Mouse (Mus musculus): ENCODE results near the gene Numa1.
"Not testable (repeated sequence)": the region's sequence is repeated elsewhere in the genome, so short reads cannot be mapped to it uniquely, and the experiment has no call there.

The Numa1 gene

GRCm38 (mm10) chr7:101985081-101985480 lies 51.2 kb downstream of the Numa1 start:
- DNase-seq (ENCODE audit: low spot score) = no peak

DNA sequence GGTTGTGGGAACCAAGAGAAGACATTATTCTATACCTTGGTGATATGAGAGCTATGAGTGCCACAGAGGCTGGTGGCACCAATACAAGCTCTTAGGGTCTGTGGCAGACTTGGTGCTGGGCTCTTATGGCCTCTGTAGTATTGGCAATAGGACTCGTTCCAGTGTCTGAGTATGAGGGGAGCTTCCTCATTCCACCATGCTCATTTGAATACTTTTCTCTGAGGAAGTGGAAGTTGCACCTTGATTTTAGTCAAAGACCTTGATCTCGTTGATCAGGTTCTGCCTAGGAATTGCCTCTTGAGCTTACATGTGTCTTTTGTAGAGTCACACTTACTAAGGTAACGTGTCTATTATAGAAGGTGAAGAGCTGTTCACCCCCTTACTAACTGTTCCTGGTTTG lies 60.3 kb downstream of the Numa1 start:
- DNase-seq (ENCODE audit: low spot score) = no peak

GRCm38 (mm10) chr7:101998194-101998927 lies 64.5 kb downstream of the Numa1 start:
- peak; percentile 90 for DNase-seq (ENCODE audit: low spot score)

GRCm38 (mm10) chr7:101999461-102000151 lies 65.7 kb downstream of the Numa1 start:
- DNase-seq (ENCODE audit: low spot score) = no peak

GRCm38 (mm10) chr7:102000296-102000695 lies 66.4 kb downstream of the Numa1 start:
- no peak for DNase-seq (ENCODE audit: low spot score)

GRCm38 (mm10) chr7:102000921-102001630 lies 67.2 kb downstream of the Numa1 start:
- DNase-seq (ENCODE audit: low spot score) = peak; percentile 44

DNA sequence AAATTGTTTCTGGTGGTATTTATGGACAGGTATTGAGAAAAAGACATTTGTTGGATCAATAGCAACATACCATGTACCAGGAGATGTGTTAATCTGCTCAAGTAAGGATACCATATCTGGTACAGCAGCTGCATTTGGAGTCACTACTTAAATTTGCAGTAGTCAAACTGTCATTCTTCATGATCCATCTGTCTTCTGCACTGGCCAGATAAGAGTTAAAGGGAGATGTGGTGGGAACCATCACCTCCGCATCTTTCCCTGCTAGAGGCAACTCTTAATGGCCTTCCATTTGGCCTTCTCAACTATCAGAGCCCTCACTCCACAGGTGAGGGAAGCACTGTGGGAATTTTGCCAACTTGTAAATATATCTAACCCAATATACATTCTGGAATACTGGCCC lies 72.6 kb downstream of the Numa1 start:
- DNase-seq (ENCODE audit: low spot score) = no peak

GRCm38 (mm10) chr7:102011855-102012254 lies 77.9 kb downstream of the Numa1 start:
- DNase-seq (ENCODE audit: low spot score) = no peak

- no peak for DNase-seq (ENCODE audit: low spot score)
Measured at GRCm38 (mm10) chr7:102013416-102013815, 79.5 kb downstream of the Numa1 start.

DNA sequence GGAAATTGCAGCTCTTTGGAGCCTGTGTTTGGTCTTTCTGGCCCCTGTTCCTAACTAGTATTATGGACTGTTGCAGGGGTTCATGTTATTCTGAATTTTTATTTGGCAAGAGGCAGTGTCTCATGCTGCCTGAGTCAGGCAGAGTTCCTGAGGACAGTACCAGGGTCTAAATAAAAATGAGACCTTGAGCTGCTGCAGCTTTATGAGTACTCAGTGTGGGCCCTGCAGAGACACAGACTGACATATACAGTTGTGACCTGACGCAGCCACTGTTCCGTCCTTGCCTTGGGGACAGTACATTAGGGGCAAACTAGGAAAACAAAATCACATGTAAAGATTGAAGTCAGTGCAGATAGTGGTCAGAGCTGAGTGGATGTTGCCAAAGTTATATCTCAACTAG lies 81.1 kb downstream of the Numa1 start:
- no peak for DNase-seq (ENCODE audit: low spot score)

GRCm38 (mm10) chr7:102016936-102017335 lies 83.0 kb downstream of the Numa1 start:
- no peak for DNase-seq (ENCODE audit: low spot score)

DNA sequence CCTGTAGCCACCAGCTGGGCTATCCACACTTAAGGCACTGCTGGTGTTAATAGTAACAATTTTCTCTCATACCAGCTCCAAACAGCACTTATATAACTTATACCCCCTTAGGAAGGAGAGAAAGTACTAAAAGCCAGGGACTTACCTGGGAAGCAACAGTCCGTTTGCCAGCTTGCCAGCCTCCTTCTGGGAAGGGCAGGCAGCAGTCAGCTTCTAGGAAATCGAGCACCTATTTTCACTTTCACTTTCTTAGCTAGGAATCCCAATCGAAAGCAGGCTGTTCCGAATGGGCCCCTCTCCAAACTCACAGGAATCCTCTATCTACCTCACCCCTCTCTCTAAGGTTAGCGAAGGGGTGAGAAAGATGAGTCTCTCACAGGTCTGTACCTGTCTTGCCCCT lies 83.5 kb downstream of the Numa1 start:
- DNase-seq (ENCODE audit: low spot score) = no peak

DNA sequence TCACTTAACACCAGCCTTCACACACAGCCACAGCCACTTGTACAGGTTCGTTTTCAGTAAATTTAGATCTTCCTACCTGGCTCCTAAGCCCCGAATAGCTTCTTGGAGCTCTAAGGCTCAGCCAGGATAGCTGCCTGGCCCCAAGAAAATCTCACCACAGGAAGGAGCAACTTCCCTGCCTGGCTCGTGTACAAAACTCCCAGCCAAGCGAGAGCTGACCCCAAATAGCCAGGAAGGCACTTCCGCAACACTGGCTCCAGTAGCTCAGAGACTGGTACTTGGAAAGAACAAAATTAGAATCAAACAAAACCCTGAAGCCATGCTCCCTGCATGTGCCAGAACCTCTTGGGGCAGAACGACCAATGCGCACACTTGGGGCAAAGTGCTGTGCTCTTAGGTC lies 84.1 kb downstream of the Numa1 start:
- DNase-seq (ENCODE audit: low spot score) = no peak

- no peak for DNase-seq (ENCODE audit: low spot score)
Measured at GRCm38 (mm10) chr7:102018590-102018989, 84.7 kb downstream of the Numa1 start, which contains the start of gene Il18bp. Gene Il18bp, minus strand, starts transcription at chr7:102018690.

DNA sequence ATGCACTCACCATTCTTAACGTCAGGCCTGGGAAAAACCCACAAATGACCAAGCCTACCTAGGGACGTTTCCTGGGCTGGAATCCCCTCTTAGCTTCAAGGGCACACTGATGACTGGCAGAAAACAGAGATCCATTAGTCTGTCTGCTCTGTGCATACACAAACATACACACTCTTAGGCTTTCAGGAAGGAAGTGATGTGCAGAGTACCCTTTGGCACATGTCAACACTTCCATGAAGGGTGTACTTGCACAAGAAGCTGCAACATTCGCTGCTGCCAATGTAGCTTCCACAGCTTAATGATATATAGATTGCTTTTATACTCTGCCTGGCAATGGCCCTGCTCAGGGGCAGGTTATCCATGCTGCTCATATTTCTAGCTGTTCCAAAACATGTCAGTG lies 85.5 kb downstream of the Numa1 start:
- no peak for DNase-seq (ENCODE audit: low spot score)

DNA sequence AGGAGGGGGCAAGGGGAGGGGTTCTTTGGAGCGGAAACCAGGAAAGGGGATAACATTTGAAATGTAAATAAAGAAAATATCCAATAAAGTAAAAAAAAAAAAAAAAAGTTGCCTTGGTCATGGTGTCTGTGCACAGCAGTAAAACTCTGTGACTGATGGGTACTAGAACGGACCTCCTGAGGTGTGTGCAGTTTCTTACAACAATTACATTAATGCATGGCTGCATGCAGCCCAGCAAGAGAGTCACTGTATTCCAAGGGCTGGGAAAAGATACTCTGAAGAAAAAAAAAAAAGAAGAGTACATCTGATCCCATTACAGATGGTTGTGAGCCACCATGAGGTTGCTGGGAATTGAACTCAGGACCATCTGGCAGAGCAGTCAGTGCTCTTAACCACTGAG lies 87.0 kb downstream of the Numa1 start:
- DNase-seq (ENCODE audit: low spot score) = not testable (repeated sequence)

GRCm38 (mm10) chr7:102023821-102024220 lies 89.9 kb downstream of the Numa1 start:
- no peak for DNase-seq (ENCODE audit: low spot score)

DNA sequence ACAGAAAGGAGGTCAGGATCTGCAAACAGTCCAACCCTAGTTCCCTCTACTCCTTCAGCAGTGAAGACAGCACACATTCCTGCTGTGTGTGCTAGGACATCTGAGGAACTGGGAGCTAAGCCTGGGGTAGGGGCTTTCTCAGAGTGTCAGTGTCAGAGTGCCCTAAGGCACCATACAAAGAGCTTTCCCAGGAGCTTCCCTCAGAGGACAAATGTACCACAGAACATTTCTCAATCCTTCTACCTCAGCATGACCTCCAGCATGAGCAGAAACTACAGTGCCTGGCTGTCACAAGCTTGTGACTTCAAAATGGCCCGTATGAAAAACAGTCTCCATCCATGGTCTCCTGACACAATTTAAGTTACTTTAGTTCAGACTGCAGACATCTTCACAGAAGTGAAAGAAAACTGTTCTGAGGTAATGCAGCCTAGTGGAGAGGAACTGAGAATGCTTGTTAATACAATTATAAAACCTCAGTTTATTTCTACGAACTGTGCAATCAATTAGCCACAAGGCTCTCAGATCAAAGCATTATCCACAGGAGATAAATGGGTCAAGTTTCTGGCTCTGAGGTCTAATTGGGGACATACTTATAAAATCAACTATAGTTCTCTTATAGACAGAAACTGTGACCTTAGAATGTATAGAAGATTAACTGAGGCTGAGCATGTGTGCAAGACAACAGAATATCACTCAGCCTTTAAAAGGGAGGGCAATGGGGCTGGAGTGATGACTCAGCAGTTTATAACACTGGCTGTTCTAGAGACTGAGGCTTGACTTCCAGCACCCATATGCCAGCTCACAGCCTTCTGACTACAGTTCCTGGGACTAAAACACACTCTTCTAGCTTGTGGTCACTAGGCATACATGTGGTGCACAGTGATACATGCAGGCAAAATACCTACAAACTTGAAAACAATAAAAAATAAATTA lies 91.5 kb downstream of the Numa1 start:
- no peak for DNase-seq (ENCODE audit: low spot score)

- DNase-seq (ENCODE audit: low spot score) = no peak
Measured at GRCm38 (mm10) chr7:102034904-102035303, 101.0 kb downstream of the Numa1 start.

DNA sequence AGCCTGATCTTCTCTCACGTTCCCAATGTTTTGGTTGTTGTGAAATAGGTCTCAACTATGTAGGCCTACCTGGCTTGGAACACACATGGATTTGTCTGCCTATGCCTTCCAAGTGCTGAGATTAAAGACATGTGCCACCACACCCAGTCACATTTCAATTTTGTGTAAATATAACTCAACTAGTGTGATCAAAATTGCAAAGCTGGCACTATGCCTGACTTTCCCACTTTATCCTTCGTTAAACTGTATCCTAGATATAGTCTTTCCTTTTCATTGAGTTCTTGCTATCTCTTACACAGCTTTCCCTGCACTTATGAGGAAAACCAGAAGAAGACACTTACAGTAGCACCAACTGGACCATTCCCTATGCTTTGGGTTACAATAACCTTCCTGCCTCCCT lies 101.6 kb downstream of the Numa1 start:
- DNase-seq (ENCODE audit: low spot score) = no peak

- no peak for DNase-seq (ENCODE audit: low spot score)
Measured at GRCm38 (mm10) chr7:102037318-102037717, 103.4 kb downstream of the Numa1 start.

DNA sequence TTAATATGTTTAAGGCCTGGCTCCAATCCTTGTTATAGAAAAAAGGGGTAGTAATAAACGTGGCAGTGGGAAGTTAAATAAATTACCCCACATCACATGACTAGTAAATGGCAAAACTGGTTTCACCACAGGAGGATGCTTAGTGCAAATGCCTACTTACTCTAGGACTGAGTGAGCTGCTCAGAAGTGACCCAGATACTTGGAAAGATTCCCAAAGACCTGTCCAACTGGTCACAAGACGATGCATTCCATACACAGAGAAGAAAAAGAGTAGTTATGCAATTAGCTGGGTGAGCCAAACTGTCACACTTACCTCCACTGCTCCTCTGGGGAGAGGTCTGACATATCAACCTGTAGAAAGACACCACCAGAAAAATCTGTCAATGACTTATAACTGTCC lies 108.4 kb downstream of the Numa1 start:
- no peak for DNase-seq (ENCODE audit: low spot score)

Data from layer of hippocampus, adult 11-12 months (tissue).